Mouse (Mus musculus) hindlimb bud, embryonic 11.5 days (tissue): ENCODE data around the gene Spcs1.

Source experiments
- DNase-seq: peaks from one replicate; pipeline ENCODE4 v3.0.0-alpha.2; 2012; ENCODE audit warnings: low read depth, low spot score; ENCODE audit errors: extremely low spot score

Spcs1 gene

DNA sequence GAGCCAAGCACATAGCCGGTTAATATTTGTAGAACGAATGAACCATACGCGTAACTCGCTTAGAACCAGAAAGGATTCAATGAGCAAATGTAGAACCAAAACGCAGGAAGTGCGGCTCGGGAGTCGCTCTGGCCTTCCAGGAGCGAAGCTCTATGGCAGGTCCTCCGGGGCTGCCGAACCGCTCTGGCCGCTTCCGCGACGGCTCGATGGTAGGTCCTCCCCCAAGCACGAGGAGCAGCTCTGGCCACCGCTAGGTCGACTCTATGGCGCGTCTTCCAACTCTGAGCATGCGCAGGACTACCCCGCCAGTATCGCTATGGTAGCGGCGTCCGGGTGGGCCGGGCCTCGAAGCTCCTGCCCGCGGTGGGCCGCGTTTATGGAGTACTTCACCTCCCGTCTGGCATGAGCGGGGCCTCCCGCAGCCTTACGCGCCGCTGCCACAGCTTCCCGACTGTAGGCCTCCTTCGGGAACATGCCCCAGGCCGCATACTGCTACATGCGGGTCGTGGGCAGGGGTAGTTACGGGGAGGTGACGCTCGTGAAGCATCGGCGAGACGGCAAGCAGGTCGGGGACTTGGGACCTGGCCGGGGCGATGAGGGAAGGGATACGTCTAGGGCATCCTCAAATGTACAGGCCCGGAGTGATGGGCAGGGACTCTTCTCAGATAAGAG, 50.2 kb downstream of the Spcs1 start, which contains the start of gene Nek4:
Gene Nek4, plus strand, starts transcription at position 224 of the 672 bp plus-strand sequence.
- DNase-seq, result peak; percentile 86

DNA sequence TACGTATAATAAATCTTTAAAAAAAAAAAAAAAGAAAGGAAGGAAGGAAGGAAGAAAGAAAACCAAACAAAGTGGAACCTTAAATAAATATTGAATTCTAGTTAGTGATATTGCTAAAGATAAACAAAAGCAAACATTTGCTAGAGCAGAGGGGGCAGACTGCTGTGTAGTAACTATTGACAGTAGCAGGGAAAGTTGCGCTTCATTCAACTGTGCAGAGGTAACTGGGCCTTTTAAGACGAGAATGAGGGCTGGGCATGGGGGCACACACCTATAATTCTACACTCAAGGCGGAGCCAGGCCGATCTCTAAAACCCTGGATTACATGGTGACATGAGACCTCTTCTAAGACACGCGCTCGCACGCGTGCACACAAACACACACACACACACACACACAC, 51.5 kb downstream of the Spcs1 start:
- DNase-seq, result no peak
